Comparison of ENCODE assay signal across 8 mouse cellular contexts in the genomic region with DNA sequence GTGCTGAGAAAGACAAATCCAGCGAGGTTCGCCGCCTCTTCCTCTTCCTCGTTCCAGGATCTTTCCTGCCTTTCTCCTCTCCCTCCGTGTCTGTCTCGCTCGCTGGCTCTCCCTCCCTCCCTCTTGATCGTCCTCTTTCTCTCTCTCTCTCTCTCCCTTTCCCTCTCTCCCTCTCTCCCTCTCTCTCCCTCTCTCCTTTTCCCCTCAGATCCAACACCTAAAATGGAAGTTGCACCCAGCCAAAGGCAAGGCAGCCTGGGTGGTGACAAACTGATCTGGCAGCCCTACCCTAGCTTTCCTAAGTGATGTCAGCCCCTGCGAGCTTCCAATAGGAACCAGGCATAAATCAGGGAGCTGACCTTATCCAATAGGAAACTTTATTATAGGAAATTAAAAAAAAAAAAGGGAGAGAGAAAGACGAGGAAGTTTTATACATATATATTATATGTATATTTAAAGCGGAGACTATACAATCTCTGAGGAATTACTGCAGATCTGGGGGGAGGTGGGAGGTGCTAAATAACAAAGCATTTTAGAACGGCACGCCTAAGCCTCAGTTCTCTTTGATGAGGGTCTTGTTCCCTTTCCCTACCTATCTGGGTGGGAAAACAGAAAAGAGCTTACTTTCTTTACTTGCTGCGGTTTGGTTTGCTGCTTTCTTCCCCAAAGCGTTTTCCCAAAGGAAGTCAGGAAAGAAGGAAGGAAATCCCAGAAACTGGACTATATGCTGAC. TPM values are rescaled to one million over a fixed set of nuclear protein-coding genes. Genes with fewer than 3 reads are reported as not detected.
A peak's percentile ranks its signal among the peaks of the same experiment; 100 is the strongest.
DNase-seq lines count a peak whose midpoint lies in the region; ATAC-seq lines count a peak whose summit lies in the region.

A gene (minus strand): TSS at position 302 of the 732 bp plus-strand sequence.

- under 1% methylated on average over 15 of the region's 15 CpGs for WGBS in lung, embryonic 15.5 days

- no peaks in the 10 kb centered on the region for H3K27me3 ChIP-seq in lung, embryonic 15.5 days

- H3K4me2 ChIP-seq in lung, embryonic 15.5 days, result peak within 1 kb of the TSS; percentile 64

- H3K36me3 ChIP-seq in lung, embryonic 15.5 days, result no peaks in the 10 kb centered on the region

- ATAC-seq in frontal cortex, adult (ENCODE audit: low TSS enrichment), result peak; percentile 99
- peak; percentile 89 to 94 for ATAC-seq in hematopoietic stem cell, adult 5-6 weeks (replicated peaks in 1 of 2; ENCODE audit: insufficient read depth in 1 of 2, low FRiP score in 2 of 2, low TSS enrichment in 1 of 2, low read depth in 1 of 2, poor library complexity in 2 of 2, severe bottlenecking in 2 of 2)
- ATAC-seq in lung, embryonic 15.5 days (ENCODE audit: borderline replicate concordance, extremely low read depth, low FRiP score, low TSS enrichment), result peak; percentile 98

- H3K9ac ChIP-seq in lung, embryonic 15.5 days, result peak within 1 kb of the TSS; percentile 87

- DNase-seq in R1 (ENCODE audit: low read depth, low spot score), result peak; percentile 94
- DNase-seq in cerebellum, adult 9-11 months, result peak; percentile 93
- DNase-seq in layer of hippocampus, adult 9-10 months (ENCODE audit: low spot score), result peak; percentile 73
- DNase-seq in ovary, postnatal 36 days (ENCODE audit: low spot score), result peak; percentile 76
- DNase-seq in thymus, postnatal 4 days, result no peak

- H3K9me3 ChIP-seq in lung, embryonic 15.5 days, result no peaks in the 10 kb centered on the region

- H3K27ac ChIP-seq in lung, embryonic 15.5 days, result peak within 1 kb of the TSS; percentile 99

- peak within 1 kb of the TSS; percentile 72 for H3K4me3 ChIP-seq in lung, embryonic 15.5 days

- H3K4me1 ChIP-seq in lung, embryonic 15.5 days, result peaks cover 24% of the 10 kb centered on the region

RNA-seq across cellular contexts. Expression of the gene that starts here (rescaled TPM):
- total RNA-seq in hematopoietic stem cell, adult 5-6 weeks (2017), result 24.5 and 32.2 TPM in 2 replicates
- polyA plus RNA-seq in lung, embryonic 15.5 days (2015; fragmentation: Nextera tagmentation; extraction: Ambion mirVana), result 61.5 and 66.0 TPM in 2 replicates
